Mouse (Mus musculus): ENCODE results near the gene Hyls1. TPM values are rescaled to one million over a fixed set of nuclear protein-coding genes. Genes with fewer than 3 reads are reported as not detected.
"Not testable (repeated sequence)": the region's sequence is repeated elsewhere in the genome, so short reads cannot be mapped to it uniquely, and the experiment has no call there.

Hyls1 gene
- polyA plus RNA-seq (2015; fragmentation: Nextera tagmentation; extraction: Ambion mirVana) = 13.6 and 15.3 TPM in 2 replicates

DNA sequence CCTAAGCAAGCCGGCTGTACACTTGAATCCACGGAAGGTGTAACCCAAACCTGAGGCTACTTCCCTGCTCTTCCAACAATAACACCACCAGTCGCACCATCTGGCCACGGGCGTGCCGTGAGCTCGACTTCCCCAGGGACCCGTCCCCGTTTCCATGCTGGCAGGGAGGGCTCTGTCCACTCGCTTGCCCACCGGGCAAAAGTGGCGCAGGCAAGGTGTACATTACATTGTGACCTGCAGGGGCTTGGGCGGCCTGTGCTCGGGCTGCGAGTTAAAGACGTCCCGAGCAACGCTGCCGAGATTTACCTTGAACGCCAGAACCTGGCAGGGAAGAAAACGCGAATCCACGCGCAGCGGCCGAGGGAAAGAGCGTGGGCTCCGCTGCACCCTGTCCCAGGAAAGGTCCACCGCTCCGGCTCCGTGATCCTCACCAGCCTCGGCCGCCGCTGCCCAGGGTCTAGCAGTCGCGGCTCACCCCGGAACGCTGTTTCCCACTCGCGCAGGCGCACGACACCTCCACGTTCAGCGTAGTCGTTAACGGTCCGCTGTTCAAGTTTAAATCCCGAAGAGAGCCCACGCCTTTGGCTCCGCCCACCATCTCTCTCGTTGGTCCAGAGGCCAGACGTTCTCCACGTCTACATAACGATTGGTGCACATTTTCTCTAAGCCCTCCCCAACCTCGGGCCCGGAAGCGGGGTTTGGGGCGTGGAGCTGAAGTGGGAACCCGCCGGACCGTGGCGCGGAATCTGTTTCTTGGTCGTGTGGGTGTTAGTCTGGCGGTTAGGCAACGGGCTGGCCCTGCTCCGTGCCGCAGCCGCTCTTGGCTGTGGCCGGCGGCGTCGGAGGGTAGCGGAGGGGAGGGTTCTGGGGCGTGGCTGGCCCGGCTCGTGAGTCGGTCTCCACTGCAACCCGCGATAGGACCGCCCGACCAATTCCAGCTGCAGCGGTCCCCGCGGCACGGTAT lies at the start of gene Hyls1, which contains the start of gene Pate2:
Hyls1 (minus strand) TSS at position 828 of the 964 bp plus-strand sequence.
Pate2 (plus strand) TSS at position 714 of the 964 bp plus-strand sequence.
- peak; percentile 96 for ATAC-seq (replicated peaks; ENCODE audit: insufficient number of reproducible peaks, insufficient read depth, low FRiP score, low read depth)
- Histone ChIP-seq H3K4me1 (replicated peaks) (peaks cover 28% of the 10 kb centered on the region), H3K9ac (peak within 1 kb of the TSS; percentile 84), H3K4me3 (peak within 1 kb of the TSS; percentile 74), H3K4me2 (peak within 1 kb of the TSS; percentile 80), H3K36me3 (peaks cover 30% of the 10 kb centered on the region), H3K9me3 (replicated peaks) (no peaks in the 10 kb centered on the region), H3K27ac (peak within 1 kb of the TSS; percentile 92), H3K27me3 (peaks cover 12% of the 10 kb centered on the region)
- under 1% methylated on average over 86 of the region's 86 CpGs for WGBS

DNA sequence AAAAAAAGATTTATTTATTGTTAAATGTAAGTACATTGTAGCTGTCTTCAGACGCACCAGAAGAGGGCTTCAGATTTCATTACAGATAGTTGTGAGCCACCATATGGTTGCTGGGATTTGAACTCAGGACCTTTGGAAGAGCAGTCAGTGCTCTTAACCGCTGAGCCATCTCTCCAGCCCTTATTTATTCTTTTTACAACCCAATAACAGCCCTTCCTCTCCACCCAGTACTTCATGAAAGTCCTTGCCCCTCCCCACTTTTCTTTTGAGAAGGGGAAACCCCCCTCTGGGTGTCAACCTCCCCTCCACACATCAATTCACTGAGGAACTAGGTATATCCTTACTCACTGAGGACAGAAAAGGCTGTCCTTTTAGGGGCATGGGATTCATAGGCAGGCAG lies 46.6 kb upstream of the Hyls1 start:
- 71% methylated on average over 2 of the region's 2 CpGs for WGBS
- not testable (repeated sequence) for H3K9ac ChIP-seq; H3K4me2 ChIP-seq; H3K27me3 ChIP-seq; H3K4me1 ChIP-seq (replicated peaks); H3K4me3 ChIP-seq; H3K36me3 ChIP-seq; H3K9me3 ChIP-seq (replicated peaks); ATAC-seq (replicated peaks; ENCODE audit: insufficient number of reproducible peaks, insufficient read depth, low FRiP score, low read depth); H3K27ac ChIP-seq

DNA sequence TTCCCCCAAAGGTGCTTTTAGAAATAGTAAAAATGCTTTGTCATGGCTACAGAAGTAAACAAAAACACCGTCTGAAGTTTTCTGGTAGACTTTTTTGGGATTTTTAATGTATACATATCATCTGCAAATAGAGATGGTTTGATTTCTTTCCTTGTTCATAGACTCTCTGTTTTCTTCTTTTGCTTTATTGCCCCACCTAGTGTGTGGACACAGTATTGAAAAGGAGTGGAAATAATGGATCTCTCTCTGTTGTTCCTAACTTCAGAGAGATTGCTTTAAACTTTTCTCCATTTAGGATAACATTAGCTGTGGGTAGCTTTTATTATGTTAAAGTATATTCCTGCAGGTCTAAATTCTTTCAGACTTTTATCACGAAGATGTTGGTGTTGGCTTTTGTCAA lies 43.8 kb upstream of the Hyls1 start:
- ATAC-seq (replicated peaks; ENCODE audit: insufficient number of reproducible peaks, insufficient read depth, low FRiP score, low read depth) = no peak
- Histone ChIP-seq H3K4me2 (no peak overlapping the region), H3K9ac (no peak overlapping the region), H3K9me3 (replicated peaks) (no peaks in the 10 kb centered on the region), H3K4me3 (no peak overlapping the region), H3K27me3 (no peaks in the 10 kb centered on the region), H3K4me1 (replicated peaks) (no peaks in the 10 kb centered on the region), H3K27ac (no peak overlapping the region), H3K36me3 (no peaks in the 10 kb centered on the region)
- 22% methylated on average over 2 of the region's 2 CpGs for WGBS

DNA sequence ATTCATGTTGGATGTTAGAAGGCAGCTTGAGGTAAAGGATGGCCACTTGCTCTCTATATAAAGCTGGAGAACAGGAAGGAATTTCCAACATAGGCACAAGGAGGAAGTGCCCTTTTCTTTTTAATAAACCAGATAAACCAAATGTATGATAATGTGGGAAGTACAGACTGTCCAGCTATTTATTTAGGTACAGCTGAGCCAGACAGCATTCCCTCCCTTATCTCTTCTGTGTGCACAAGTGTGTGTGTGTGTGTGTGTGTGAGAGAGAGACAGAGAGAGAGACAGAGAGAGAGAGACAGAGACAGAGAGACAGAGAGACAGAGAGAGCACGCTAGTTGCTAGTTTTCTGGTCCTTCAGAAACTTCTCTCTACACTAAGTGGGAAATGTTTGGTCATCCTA lies 41.6 kb upstream of the Hyls1 start, which contains the start of gene Pate4:
Pate4 (minus strand) TSS at position 101 of the 400 bp plus-strand sequence.
- 88% methylated on average over 1 of the region's 1 CpGs for WGBS
- no peaks in the 10 kb centered on the region for H3K36me3 ChIP-seq
- ATAC-seq (replicated peaks; ENCODE audit: insufficient number of reproducible peaks, insufficient read depth, low FRiP score, low read depth) = no peak
- no peak within 1 kb of the TSS for H3K9ac ChIP-seq
- no peak within 1 kb of the TSS for H3K4me3 ChIP-seq
- H3K4me2 ChIP-seq = no peak within 1 kb of the TSS
- no peaks in the 10 kb centered on the region for H3K27me3 ChIP-seq
- H3K4me1 ChIP-seq (replicated peaks) = no peaks in the 10 kb centered on the region
- no peaks in the 10 kb centered on the region for H3K9me3 ChIP-seq (replicated peaks)
- H3K27ac ChIP-seq = no peak within 1 kb of the TSS

DNA sequence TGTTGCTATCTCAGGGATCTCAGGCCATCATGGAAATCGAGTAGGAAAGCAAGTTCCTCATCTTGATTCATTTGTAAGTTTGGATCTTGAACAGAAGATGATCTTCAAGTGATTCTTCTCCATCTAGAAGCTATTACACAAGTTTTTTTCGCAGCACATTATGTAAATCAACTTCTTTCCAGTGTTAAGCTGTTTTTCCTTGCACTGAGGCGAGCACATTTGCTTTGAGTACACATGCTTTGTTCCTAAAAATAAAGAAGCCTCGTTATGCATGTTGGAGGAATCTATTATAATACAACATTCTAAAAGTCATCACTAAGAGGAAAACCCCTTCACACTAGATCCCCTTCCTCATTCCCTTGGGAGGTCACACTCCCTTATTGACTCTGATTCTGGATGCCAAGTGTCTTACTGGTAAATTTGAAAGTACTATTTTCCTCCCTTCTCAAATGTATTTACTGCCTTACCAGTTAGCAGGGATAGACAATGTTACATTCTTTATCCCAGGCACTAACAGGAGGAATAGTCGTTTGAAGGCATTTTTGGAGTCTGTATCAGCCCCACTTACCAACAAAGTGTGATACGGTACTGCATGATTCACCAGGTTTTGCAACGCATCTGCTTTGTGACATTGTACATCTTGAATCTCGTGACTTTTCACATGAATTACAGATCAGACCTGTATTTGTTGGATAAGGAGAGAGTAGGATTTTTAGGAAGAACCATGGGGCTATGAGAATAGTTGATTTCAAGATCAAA lies 37.6 kb upstream of the Hyls1 start:
- H3K9ac ChIP-seq = no peak overlapping the region
- WGBS = 59% methylated on average over 8 of the region's 8 CpGs
- H3K27ac ChIP-seq = no peak overlapping the region
- no peak for ATAC-seq (replicated peaks; ENCODE audit: insufficient number of reproducible peaks, insufficient read depth, low FRiP score, low read depth)
- no peaks in the 10 kb centered on the region for H3K4me1 ChIP-seq (replicated peaks)
- no peaks in the 10 kb centered on the region for H3K27me3 ChIP-seq
- H3K4me2 ChIP-seq = no peak overlapping the region
- H3K4me3 ChIP-seq = no peak overlapping the region
- H3K36me3 ChIP-seq = no peaks in the 10 kb centered on the region
- no peaks in the 10 kb centered on the region; the same call in 1 of the 2 replicates for H3K9me3 ChIP-seq (replicated peaks)

DNA sequence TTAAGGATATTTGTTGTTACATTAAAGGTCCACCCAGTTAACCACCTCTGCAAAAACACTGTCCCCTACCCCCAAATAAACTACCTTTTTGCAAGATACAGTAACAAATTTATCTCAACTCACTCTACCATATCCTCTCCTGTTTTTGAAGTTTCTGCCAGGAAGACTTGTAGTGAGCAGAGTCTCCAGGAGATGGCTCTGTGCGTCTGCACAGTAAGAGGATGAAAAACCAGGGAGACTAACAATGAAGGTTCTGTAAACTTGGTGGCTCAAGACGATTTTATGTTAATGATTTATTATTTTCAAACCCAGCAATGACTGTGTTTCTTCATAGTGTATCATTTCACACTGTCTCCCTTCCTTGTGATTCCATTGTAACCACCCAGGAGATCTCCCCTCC lies 22.7 kb upstream of the Hyls1 start:
- Histone ChIP-seq H3K9ac (no peak overlapping the region), H3K36me3 (no peaks in the 10 kb centered on the region), H3K27me3 (no peaks in the 10 kb centered on the region), H3K4me1 (replicated peaks) (no peaks in the 10 kb centered on the region), H3K4me2 (no peak overlapping the region), H3K27ac (no peak overlapping the region), H3K9me3 (replicated peaks) (no peaks in the 10 kb centered on the region), H3K4me3 (no peak overlapping the region)
- ATAC-seq (replicated peaks; ENCODE audit: insufficient number of reproducible peaks, insufficient read depth, low FRiP score, low read depth) = no peak
- WGBS = 11% methylated on average over 2 of the region's 2 CpGs

DNA sequence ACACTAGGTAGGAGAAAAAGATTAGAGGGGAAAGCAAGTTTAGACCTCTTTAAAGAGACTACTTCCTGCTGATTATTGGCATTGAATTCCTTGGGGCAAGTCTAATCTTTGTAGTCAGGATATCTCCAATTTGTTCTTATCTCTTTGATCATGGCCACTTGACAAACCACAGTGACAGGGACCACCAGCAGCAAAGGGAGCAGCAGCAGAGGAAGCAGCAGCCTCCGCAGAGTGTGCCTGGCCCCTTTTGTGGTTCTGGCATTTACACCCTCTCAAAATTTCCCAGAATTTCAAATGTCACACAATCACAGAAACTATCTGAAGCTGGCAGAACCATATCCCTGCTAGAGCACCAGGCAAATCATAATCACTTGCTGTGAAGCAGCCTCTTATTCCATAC lies 17.5 kb upstream of the Hyls1 start:
- H3K4me2 ChIP-seq = no peak overlapping the region
- no peaks in the 10 kb centered on the region for H3K36me3 ChIP-seq
- no peak overlapping the region for H3K27ac ChIP-seq
- no peaks in the 10 kb centered on the region for H3K9me3 ChIP-seq (replicated peaks)
- no peak for ATAC-seq (replicated peaks; ENCODE audit: insufficient number of reproducible peaks, insufficient read depth, low FRiP score, low read depth)
- H3K9ac ChIP-seq = no peak overlapping the region
- WGBS = 28% methylated on average over 1 of the region's 1 CpGs
- no peaks in the 10 kb centered on the region for H3K27me3 ChIP-seq
- H3K4me3 ChIP-seq = no peak overlapping the region
- no peaks in the 10 kb centered on the region for H3K4me1 ChIP-seq (replicated peaks)

DNA sequence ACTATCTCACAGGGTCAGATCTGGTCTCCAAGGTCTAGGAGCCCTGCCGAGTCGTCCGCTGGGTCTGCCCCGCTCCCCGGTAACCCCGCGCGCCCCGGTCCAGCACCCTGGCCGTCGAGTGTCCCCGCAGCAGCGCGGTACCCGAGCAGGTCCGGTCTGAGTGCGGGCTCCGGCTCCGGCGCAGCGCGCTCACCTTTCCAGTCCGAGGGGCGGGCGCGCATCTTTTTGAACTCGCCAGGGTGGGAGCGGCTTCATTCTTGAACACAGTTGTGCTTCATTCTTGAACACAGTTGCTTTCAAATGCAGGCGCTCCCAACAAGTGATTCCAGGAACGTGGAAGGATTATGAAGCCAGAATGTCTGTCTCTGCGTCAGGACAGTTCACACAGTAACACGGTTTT lies 4.2 kb upstream of the Hyls1 start:
- H3K27ac ChIP-seq = no peak overlapping the region
- H3K9ac ChIP-seq = no peak overlapping the region; the same call in 1 of the 2 replicates
- peaks cover 8% of the 10 kb centered on the region for H3K4me1 ChIP-seq (replicated peaks)
- no peaks in the 10 kb centered on the region for H3K36me3 ChIP-seq
- H3K4me2 ChIP-seq = peak overlapping the region; percentile 70
- no peak for ATAC-seq (replicated peaks; ENCODE audit: insufficient number of reproducible peaks, insufficient read depth, low FRiP score, low read depth)
- peaks cover 15% of the 10 kb centered on the region for H3K27me3 ChIP-seq
- WGBS = 5% methylated on average over 32 of the region's 32 CpGs
- H3K4me3 ChIP-seq = peak overlapping the region; percentile 43
- H3K9me3 ChIP-seq (replicated peaks) = no peaks in the 10 kb centered on the region

DNA sequence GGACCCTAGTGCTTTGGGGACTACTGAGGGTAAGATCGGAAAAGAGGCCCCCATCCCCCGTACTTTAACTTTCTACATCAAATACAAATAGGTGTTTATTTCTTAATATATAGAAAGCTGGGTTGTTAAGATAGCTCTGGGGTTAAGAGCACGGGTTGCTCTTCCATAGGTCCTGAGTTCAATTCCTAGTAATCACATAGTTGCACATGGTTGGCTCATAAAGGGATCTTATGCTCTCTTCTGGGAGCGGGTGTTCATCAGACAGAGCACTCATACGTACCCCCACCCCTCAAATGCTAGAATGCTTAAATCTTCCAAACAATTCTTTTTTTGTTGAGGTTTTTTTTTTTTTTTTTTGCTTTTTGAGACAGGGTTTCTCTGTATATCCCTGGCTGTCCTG lies 465 bp upstream of the Hyls1 start:
- Histone ChIP-seq H3K4me2 (peak overlapping the region; percentile 57), H3K36me3 (peaks cover 22% of the 10 kb centered on the region), H3K9ac (peak overlapping the region; percentile 68), H3K27ac (peak overlapping the region; percentile 92; the same call in 1 of the 2 replicates), H3K27me3 (peaks cover 12% of the 10 kb centered on the region), H3K4me3 (peak overlapping the region; percentile 74), H3K9me3 (replicated peaks) (no peaks in the 10 kb centered on the region), H3K4me1 (replicated peaks) (peaks cover 22% of the 10 kb centered on the region)
- no peak for ATAC-seq (replicated peaks; ENCODE audit: insufficient number of reproducible peaks, insufficient read depth, low FRiP score, low read depth)
- 9% methylated on average over 5 of the region's 5 CpGs for WGBS

DNA sequence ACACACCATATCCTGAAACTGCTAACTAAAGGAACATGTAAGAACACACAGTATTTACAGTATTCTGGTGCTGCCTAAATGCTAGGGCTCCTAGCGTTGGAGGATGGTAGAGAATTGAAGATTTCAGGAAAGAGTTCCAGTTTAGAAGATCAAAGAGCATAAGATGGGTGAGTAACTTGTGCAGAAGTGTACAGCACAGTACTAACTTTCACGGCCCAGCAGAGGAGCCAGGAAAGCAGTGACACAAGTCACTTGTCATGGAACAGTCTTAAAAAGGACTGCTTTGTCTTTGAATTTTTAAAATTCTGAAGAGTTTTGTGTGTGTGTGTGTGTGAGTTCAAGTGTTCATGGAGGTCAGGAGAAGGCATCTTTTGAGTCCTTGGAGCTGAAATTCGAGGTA lies 2.2 kb downstream of the Hyls1 start:
- Histone ChIP-seq H3K4me2 (no peak overlapping the region), H3K27me3 (no peaks in the 10 kb centered on the region)
- ATAC-seq (replicated peaks; ENCODE audit: insufficient number of reproducible peaks, insufficient read depth, low FRiP score, low read depth) = no peak

DNA sequence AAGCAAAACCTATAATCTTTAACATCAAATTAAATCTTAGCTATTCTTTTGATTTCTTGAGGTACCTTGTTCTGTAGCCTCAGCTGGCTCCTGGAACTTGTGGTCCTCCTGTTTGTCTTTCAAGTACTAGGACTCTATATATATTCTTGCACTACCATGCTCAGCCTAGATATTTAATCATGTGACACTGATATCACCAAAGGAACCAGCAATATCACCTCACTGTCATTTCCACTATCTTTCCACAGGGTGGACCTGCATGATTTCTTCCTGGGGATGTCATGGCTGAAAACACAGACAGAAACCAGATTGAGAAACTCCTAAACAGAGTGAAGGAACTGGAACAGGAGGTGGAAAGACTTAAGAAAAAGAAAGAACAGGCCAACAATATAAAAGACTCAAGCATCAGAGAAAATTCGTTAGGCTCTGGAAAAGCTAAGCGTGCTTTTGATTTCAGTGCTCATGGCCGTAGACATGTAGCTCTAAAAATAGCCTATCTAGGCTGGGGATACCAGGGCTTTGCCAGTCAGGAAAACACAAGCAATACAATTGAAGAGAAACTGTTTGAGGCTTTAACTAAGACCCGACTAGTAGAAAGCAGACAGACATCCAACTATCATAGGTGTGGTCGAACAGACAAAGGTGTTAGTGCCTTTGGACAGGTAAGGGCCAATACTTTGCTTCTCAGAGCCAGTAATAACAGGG lies 5.5 kb downstream of the Hyls1 start:
- H3K27ac ChIP-seq = peak overlapping the region; percentile 87
- WGBS = 49% methylated on average over 5 of the region's 5 CpGs
- H3K27me3 ChIP-seq = no peaks in the 10 kb centered on the region
- H3K4me1 ChIP-seq (replicated peaks) = peaks cover 32% of the 10 kb centered on the region
- H3K9me3 ChIP-seq (replicated peaks) = no peaks in the 10 kb centered on the region
- H3K4me3 ChIP-seq = no peak overlapping the region
- no peak overlapping the region for H3K9ac ChIP-seq
- peak; percentile 42; the same call in 1 of the 2 replicates for ATAC-seq (replicated peaks; ENCODE audit: insufficient number of reproducible peaks, insufficient read depth, low FRiP score, low read depth)
- H3K4me2 ChIP-seq = peak overlapping the region; percentile 42
- H3K36me3 ChIP-seq = peaks cover 43% of the 10 kb centered on the region

More for the DNA sequence above, 2.2 kb downstream of the Hyls1 start:
- Histone ChIP-seq H3K9me3 (replicated peaks) (no peaks in the 10 kb centered on the region), H3K9ac (no peak overlapping the region), H3K27ac (no peak overlapping the region), H3K4me1 (replicated peaks) (peaks cover 26% of the 10 kb centered on the region), H3K36me3 (peaks cover 30% of the 10 kb centered on the region), H3K4me3 (no peak overlapping the region)
- 83% methylated on average over 3 of the region's 3 CpGs for WGBS
